Mouse (Mus musculus): ENCODE measurements around the gene Polr3e. TPM values are rescaled to one million over a fixed set of nuclear protein-coding genes. Genes with fewer than 3 reads are reported as not detected.
"Not testable (repeated sequence)": the region's sequence is repeated elsewhere in the genome, so short reads cannot be mapped to it uniquely, and the experiment has no call there.

Polr3e gene
- polyA plus RNA-seq, 1 experiment from 2014 or later = 16.1 TPM

- Histone ChIP-seq H3K4me3 (ENCODE audit: low read depth, low read length) (no peak overlapping the region), H3K27ac (replicated peaks) (no peak overlapping the region), H3K9ac (ENCODE audit: low read length) (no peak overlapping the region), H3K27me3 (ENCODE audit: control insufficient read depth, insufficient read depth, low read length) (no peaks in the 10 kb centered on the region), H3K9me3 (ENCODE audit: control insufficient read depth, low read length) (no peaks in the 10 kb centered on the region), H3K36me3 (ENCODE audit: control insufficient read depth, insufficient read depth, low read length) (no peaks in the 10 kb centered on the region; the same call in 1 of the 2 replicates), H3K4me1 (replicated peaks; ENCODE audit: control insufficient read depth, insufficient read depth) (no peaks in the 10 kb centered on the region), H3K4me2 (replicated peaks; ENCODE audit: low read depth) (no peak overlapping the region)
- no peak for ATAC-seq (ENCODE audit: low FRiP score, low TSS enrichment)
- no peak for TF ChIP-seq CTCF (IDR thresholded peaks at IDR 0.05; ENCODE audit: low read depth)
- no peak for TF ChIP-seq EP300 (optimal IDR thresholded peaks at IDR 0.05)
- no peak for DNase-seq (ENCODE audit: low spot score)
- WGBS = 57% methylated on average over 7 of the region's 7 CpGs
These were observed 51.7 kb downstream of the Polr3e start for GRCm38 (mm10) chr7:120969221-120969620.

GRCm38 (mm10) chr7:120970112-120970511 lies 52.6 kb downstream of the Polr3e start:
- H3K4me1 ChIP-seq (replicated peaks; ENCODE audit: control insufficient read depth, insufficient read depth) = no peaks in the 10 kb centered on the region
- WGBS = 70% methylated on average over 5 of the region's 5 CpGs
- H3K9me3 ChIP-seq (ENCODE audit: control insufficient read depth, low read length) = no peaks in the 10 kb centered on the region
- ATAC-seq (ENCODE audit: low FRiP score, low TSS enrichment) (no peak), DNase-seq (ENCODE audit: low spot score) (no peak)
- H3K4me2 ChIP-seq (replicated peaks; ENCODE audit: low read depth) = no peak overlapping the region
- no peak for TF ChIP-seq CTCF (IDR thresholded peaks at IDR 0.05; ENCODE audit: low read depth)
- no peak for TF ChIP-seq EP300 (optimal IDR thresholded peaks at IDR 0.05)
- H3K27ac ChIP-seq (replicated peaks) = no peak overlapping the region
- no peak overlapping the region for H3K4me3 ChIP-seq (ENCODE audit: low read depth, low read length)
- no peaks in the 10 kb centered on the region for H3K27me3 ChIP-seq (ENCODE audit: control insufficient read depth, insufficient read depth, low read length)
- H3K36me3 ChIP-seq (ENCODE audit: control insufficient read depth, insufficient read depth, low read length) = no peaks in the 10 kb centered on the region; the same call in 1 of the 2 replicates
- H3K9ac ChIP-seq (ENCODE audit: low read length) = no peak overlapping the region

- ATAC-seq (ENCODE audit: low FRiP score, low TSS enrichment) = not testable (repeated sequence)
These were observed 54.9 kb downstream of the Polr3e start for GRCm38 (mm10) chr7:120972471-120972870.

GRCm38 (mm10) chr7:120974001-120974400 lies 56.5 kb downstream of the Polr3e start:
- Histone ChIP-seq H3K9ac (ENCODE audit: low read length) (no peak overlapping the region), H3K4me1 (replicated peaks; ENCODE audit: control insufficient read depth, insufficient read depth) (no peaks in the 10 kb centered on the region), H3K4me3 (ENCODE audit: low read depth, low read length) (no peak overlapping the region), H3K27me3 (ENCODE audit: control insufficient read depth, insufficient read depth, low read length) (no peaks in the 10 kb centered on the region), H3K9me3 (ENCODE audit: control insufficient read depth, low read length) (no peaks in the 10 kb centered on the region), H3K4me2 (replicated peaks; ENCODE audit: low read depth) (no peak overlapping the region), H3K36me3 (ENCODE audit: control insufficient read depth, insufficient read depth, low read length) (no peaks in the 10 kb centered on the region), H3K27ac (replicated peaks) (no peak overlapping the region)
- ATAC-seq (ENCODE audit: low FRiP score, low TSS enrichment) = no peak
- DNase-seq (ENCODE audit: low spot score) = no peak
- no peak for TF ChIP-seq CTCF (IDR thresholded peaks at IDR 0.05; ENCODE audit: low read depth)
- no peak for TF ChIP-seq EP300 (optimal IDR thresholded peaks at IDR 0.05)
- 44% methylated on average over 3 of the region's 3 CpGs for WGBS

More at GRCm38 (mm10) chr7:120972471-120972870, 54.9 kb downstream of the Polr3e start:
- DNase-seq (ENCODE audit: low spot score); H3K4me2 ChIP-seq (replicated peaks; ENCODE audit: low read depth); H3K9me3 ChIP-seq (ENCODE audit: control insufficient read depth, low read length); H3K9ac ChIP-seq (ENCODE audit: low read length); H3K27ac ChIP-seq (replicated peaks); H3K36me3 ChIP-seq (ENCODE audit: control insufficient read depth, insufficient read depth, low read length); H3K4me3 ChIP-seq (ENCODE audit: low read depth, low read length); H3K27me3 ChIP-seq (ENCODE audit: control insufficient read depth, insufficient read depth, low read length); H3K4me1 ChIP-seq (replicated peaks; ENCODE audit: control insufficient read depth, insufficient read depth): not testable (repeated sequence)
- 0 out of 2 replicates have a peak, but pooled peaks have one; percentile 1 for TF ChIP-seq CTCF (IDR thresholded peaks at IDR 0.05; ENCODE audit: low read depth)
- 63% methylated on average over 2 of the region's 2 CpGs for WGBS

- no peak overlapping the region for H3K4me2 ChIP-seq (replicated peaks; ENCODE audit: low read depth)
- DNase-seq (ENCODE audit: low spot score) = no peak
- 33% methylated on average over 7 of the region's 7 CpGs for WGBS
These were observed 59.5 kb downstream of the Polr3e start for GRCm38 (mm10) chr7:120977063-120977462.

GRCm38 (mm10) chr7:120980041-120980440 lies 62.5 kb downstream of the Polr3e start:
- TF ChIP-seq CTCF (IDR thresholded peaks at IDR 0.05; ENCODE audit: low read depth) (no peak), EP300 (optimal IDR thresholded peaks at IDR 0.05) (no peak)
- no peak overlapping the region for H3K4me3 ChIP-seq (ENCODE audit: low read depth, low read length)
- H3K27me3 ChIP-seq (ENCODE audit: control insufficient read depth, insufficient read depth, low read length) = no peaks in the 10 kb centered on the region
- H3K9ac ChIP-seq (ENCODE audit: low read length) = no peak overlapping the region
- no peaks in the 10 kb centered on the region for H3K4me1 ChIP-seq (replicated peaks; ENCODE audit: control insufficient read depth, insufficient read depth)
- WGBS = 70% methylated on average over 4 of the region's 4 CpGs
- no peak for DNase-seq (ENCODE audit: low spot score)
- H3K4me2 ChIP-seq (replicated peaks; ENCODE audit: low read depth) = no peak overlapping the region
- no peak for ATAC-seq (ENCODE audit: low FRiP score, low TSS enrichment)
- no peaks in the 10 kb centered on the region for H3K9me3 ChIP-seq (ENCODE audit: control insufficient read depth, low read length)
- no peak overlapping the region for H3K27ac ChIP-seq (replicated peaks)
- H3K36me3 ChIP-seq (ENCODE audit: control insufficient read depth, insufficient read depth, low read length) = no peaks in the 10 kb centered on the region

More at GRCm38 (mm10) chr7:120977063-120977462, 59.5 kb downstream of the Polr3e start:
- ATAC-seq (ENCODE audit: low FRiP score, low TSS enrichment) = peak; percentile 22; the same call in 1 of the 2 replicates
- no peaks in the 10 kb centered on the region for H3K4me1 ChIP-seq (replicated peaks; ENCODE audit: control insufficient read depth, insufficient read depth)
- no peak for TF ChIP-seq EP300 (optimal IDR thresholded peaks at IDR 0.05)
- no peak for TF ChIP-seq CTCF (IDR thresholded peaks at IDR 0.05; ENCODE audit: low read depth)
- no peaks in the 10 kb centered on the region for H3K36me3 ChIP-seq (ENCODE audit: control insufficient read depth, insufficient read depth, low read length)
- H3K27me3 ChIP-seq (ENCODE audit: control insufficient read depth, insufficient read depth, low read length) = no peaks in the 10 kb centered on the region
- no peaks in the 10 kb centered on the region for H3K9me3 ChIP-seq (ENCODE audit: control insufficient read depth, low read length)
- H3K27ac ChIP-seq (replicated peaks) = 0 out of 2 replicates have a peak overlapping the region, but pooled peaks have one; percentile 35
- no peak overlapping the region for H3K9ac ChIP-seq (ENCODE audit: low read length)
- no peak overlapping the region for H3K4me3 ChIP-seq (ENCODE audit: low read depth, low read length)

Data from stomach, postnatal 0 days (tissue).